Mouse (Mus musculus) embryo, embryonic 11 days (tissue): Measurements from ENCODE around the gene Cela1.

Experiments
- DNase-seq: peaks from one replicate; pipeline ENCODE4 v3.0.0-alpha.2; 2015

The Cela1 gene

GRCm38 (mm10) chr15:100633341-100633740 is 54.4 kb downstream of the Cela1 start:
- no peak for DNase-seq

DNA sequence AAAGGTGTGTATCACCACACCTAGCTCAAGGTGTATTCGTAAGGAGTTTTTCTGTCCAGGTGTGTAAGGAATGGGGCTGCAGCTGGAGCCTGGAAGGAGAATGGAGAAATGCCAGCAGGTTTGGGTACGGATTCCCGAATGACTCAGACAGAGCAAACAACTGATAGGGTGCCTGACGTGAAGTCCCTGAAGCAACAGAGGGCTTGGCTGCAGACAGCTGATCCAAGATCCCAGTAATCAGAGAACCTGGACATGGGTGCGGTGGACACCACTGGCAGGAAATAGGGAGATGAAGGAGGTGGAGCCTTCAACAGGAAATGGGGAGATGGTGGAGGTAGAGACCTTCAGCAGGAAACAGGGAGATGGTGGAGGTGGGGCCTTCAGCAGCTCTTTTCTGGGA is 55.4 kb downstream of the Cela1 start:
- no peak for DNase-seq

- no peak for DNase-seq
Measured at GRCm38 (mm10) chr15:100631454-100632170, 56.1 kb downstream of the Cela1 start.

DNA sequence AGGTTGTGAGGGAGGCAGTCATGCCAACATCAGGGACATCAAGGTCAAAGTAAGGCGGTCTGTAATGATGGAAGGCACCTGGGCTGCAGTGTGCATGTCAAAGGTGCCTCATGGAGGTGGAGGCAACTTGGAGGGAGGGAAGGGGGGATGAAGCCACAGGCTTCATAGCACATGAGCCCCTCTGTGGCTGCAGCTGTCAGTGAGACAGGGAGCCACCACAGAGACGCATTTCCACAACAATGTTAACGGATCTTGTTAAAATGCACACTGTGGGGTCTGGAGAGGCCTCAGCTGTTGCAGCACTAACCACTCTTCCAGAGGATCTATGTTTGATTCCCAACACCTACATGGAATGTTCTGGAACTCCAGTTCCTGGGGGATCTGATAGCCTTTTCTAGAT is 57.6 kb downstream of the Cela1 start:
- no peak for DNase-seq

DNA sequence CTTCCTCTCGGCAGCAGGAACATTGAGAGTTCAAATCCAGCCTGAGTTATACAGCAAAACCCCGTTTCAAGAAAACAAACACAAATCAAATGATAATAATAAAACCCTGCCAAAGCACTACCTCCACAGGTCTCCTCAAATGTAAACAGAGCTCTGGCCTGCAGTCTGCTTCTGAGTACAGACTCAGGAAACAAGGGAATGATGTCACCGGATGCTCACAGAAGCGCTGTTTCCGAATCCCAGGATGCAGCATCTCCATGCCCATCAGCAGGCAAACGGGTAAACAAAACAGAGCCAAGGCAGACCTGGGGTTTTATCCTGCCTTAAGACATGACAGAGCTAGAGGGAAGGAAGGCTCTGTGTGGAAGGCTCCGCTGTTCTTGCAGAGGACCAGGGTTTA is 58.9 kb downstream of the Cela1 start:
- no peak for DNase-seq

- DNase-seq = peak; percentile 37
Measured at GRCm38 (mm10) chr15:100627774-100628370, 59.8 kb downstream of the Cela1 start.

DNA sequence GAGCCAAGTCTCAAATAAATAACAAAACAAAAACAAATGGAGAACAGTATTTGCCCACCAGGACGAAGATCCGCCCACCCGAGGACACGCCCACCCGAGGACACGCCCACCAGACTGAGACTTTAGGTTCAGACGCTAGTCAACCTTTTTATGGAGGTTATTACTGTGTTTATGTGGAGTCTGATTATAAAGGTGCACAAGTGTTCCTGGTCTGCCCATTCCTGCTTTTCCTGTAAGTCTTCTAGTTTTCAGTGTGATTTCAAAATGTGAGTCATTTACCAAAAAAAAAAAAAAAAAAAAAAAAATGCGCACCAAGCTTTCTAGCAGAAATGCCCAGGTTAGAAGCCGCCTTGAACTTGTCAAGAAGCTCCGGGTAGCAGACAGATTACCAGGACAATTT is 60.4 kb downstream of the Cela1 start:
- no peak for DNase-seq

GRCm38 (mm10) chr15:100624435-100624834 is 63.3 kb downstream of the Cela1 start:
- no peak for DNase-seq
